Mouse (Mus musculus) ES-Bruce4 (cell line): ENCODE measurements around the gene Kifc3.

Experiments used
- CTCF ChIP-seq: IDR thresholded peaks from one replicate; pipeline ENCODE4 v1.8.1; 2011; ENCODE audit warnings: low read depth, low read length
- EP300 ChIP-seq: IDR thresholded peaks from 2 replicates; pipeline ENCODE4 v1.6.1; 2011; ENCODE audit warnings: low read depth, low read length; ENCODE audit not compliant: insufficient read depth
- POLR2A ChIP-seq: IDR thresholded peaks from one replicate; pipeline ENCODE4 v1.8.1; 2011; ENCODE audit warnings: low read length; ENCODE audit not compliant: insufficient read depth

GRCm38 (mm10) chr8:95185104-95185503, 17.5 kb downstream of the Kifc3 start:
- no peak for TF ChIP-seq POLR2A
- TF ChIP-seq CTCF: no peak
- no peak for TF ChIP-seq EP300
